Mouse (Mus musculus) urinary bladder, postnatal 25 days (tissue): ENCODE results near the gene Tspan18.

Experiments used
- DNase-seq: peaks from one replicate; pipeline ENCODE4 v3.0.0; 2022; ENCODE audit warnings: low spot score

Gene Tspan18

DNA sequence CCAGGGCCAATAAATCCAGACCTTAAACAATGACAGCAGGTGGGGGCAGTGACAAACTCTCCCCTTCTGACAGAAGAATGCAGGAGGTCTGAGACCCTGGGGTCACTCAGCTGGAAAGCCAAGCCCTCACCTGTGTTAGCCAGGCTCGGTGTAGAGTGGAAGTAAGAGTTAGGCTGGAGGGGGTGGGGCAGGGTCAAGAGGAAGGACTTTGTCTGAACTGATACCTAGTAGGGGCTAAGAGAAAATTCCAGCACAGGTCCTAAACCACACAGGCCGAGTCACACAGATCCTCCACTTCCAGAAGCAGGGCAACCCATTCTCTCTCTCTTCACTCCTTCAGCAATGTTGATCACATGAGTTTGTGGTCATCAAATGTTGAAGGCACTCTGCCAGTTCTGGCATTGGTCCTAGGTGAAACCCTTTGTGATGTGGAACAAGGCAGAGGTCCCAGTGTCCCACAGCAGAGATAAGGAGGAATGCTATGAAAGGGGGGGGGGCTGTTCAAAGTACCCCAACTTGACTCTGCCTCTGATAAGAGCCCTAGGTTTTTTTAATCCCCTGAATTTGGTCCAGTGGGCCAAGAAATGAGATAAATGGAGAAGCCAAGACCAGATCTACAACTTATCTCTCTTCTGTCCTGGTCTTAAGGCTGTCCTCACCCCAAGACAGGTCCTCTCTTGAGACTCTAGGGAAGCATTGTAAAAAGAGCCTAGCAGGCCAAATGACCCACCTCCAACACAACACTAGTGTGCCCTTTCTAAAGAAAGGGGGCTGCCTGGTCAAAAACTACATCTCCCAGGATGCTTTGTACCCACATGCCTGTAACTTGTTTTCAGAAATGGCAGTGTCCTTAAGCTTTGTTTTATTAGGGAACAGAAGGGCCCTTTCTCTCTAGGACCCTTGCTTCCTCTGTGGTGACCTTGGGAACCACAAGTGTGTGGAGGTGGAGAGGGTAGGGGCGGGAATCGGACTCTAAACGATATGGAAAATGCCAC is 71.7 kb downstream of the Tspan18 start:
- no peak for DNase-seq

DNA sequence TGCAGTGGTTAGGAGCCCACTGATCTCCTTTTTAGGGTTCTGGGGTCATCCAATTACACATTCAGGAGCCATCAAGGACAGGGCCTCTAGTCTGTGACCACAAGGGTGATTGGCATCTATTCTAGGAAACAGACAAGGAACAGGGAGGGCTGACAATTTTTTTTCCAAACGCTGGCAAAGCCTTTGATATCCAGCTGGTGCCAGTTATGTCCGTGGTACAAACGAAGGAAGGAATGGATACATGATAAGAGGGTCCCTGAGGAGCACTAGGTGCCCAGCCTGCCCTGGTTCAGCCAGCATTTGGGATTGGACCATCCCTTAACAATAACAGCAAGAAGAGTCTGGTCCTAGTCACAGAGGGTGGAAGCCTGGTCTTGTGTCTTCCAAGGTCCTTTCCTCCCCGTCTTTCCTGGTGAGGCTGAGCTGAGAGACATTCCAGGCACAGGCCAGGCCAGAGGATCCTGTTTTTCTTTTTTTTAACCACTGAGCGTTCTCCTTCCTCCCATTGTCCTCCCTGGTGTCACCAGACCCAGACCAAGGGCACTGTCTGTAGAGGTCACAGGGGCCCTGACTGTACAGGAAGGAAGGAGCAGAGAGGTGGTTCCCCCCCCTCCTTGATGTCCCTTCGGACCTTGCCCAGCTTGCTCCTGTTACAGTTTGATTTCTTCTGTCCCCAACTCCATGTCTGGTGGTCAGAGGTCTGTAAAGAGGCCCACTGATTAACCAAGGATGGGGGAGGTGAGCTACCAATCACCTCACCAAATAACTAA is 72.6 kb downstream of the Tspan18 start:
- no peak for DNase-seq

DNA sequence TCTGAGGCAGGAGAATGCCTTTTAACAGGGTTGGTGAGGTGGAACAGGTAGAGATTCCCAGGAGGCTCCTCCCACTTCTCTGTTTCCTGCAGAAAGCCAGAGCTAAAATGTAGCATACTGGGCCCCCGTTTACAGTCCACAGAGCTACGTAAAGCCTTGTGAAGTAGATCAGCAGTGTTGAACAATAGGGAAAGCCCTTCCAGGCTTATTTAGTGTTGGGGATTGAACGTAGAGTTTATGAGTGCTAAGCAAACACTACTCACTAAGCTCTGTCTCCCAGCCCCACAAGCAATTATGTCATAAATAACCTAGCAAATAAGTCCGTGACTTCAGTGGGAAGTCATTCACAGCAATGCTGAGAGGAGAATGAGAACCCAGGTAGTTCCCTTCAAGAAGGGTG is 76.7 kb downstream of the Tspan18 start:
- DNase-seq: no peak

DNA sequence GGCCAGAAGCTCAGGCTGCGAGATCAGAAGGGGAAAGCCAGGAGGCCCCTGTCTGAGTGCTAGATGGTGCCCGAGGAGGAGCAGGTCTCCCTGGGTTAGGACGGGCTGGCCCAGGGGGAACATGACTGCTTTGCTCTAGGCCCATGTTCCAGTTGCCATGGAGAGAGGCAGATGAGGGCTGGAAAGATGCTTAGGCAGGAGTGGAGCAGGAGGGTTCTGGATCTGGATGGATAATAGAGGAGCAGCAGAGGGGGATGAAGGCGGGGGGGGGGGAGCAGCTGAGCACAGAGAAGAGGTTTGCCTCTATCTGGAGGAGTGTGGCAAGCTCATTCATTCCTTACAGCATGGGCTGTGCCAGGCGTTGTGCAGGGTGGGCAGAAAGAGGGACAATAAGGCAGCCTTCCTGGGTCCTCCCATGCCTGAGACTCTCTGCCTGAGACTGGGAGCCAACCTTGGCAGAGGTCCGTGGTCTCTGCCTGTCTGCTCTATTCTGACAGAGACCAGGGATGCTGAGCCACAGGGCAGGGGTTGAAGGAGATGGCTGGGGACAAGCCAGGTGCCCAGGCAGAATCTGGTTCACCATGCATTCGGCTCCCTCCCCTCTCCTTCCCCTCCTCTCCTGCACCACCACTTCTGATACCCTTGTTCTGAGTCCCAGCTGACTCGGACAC is 77.4 kb downstream of the Tspan18 start:
- no peak for DNase-seq

DNA sequence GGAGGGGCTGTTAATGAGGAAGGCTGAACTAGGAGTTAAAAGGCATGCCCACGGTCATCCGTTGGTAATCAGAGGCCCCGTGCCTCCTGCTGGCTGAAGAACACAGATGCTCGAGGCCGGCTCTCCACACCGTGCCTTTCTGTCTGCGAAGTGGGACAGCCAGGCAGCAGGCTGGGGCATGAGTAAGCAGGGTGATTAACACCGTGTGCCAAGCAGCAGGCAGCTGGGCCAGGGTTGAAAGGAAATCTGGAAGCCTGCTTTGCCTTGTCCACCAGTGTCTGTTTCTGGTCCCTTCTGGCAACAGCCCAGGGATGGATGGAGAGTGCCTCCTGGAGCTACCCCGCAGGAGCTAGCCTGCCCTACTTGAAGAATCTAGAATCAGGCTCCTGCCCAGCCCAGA is 81.9 kb downstream of the Tspan18 start:
- DNase-seq: no peak

DNA sequence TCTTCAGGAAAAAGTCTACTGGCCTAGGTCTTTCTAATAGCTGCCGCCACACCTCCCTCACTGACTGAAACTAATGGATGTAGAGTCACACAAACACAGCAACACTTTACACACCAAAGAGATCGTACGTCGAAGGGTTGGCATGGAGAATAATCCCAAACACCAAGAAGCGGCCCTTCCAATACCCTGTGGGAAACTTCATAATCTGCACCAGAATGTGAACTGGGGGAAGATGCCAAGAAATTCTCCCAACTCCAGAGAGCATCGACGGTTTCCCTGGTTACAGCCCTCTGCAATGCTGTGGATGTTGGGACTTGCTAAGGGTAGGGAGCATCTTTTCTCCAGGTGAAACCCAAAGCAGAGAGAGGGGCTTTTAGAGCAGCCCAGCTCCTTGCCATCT is 83.7 kb downstream of the Tspan18 start:
- DNase-seq: no peak

DNA sequence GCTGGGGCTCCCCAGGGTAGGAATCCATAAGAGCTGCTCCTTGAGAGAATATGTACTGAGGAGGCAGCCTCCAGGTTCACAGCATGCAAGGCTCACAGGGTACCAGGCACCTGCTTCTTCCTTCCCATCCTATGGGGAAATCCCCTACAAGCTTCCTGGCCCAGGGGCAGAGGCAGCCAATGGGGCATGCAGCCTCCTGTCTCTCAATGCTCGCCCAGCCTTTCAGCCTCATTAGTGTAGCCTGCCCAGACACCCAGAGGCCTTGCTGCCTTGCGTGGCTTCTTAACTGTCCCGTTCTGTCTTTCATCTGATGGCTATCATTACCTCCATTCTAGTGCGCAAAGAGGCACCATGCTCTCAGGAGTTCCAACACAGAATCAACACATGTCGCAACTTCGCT is 85.2 kb downstream of the Tspan18 start:
- DNase-seq: no peak

DNA sequence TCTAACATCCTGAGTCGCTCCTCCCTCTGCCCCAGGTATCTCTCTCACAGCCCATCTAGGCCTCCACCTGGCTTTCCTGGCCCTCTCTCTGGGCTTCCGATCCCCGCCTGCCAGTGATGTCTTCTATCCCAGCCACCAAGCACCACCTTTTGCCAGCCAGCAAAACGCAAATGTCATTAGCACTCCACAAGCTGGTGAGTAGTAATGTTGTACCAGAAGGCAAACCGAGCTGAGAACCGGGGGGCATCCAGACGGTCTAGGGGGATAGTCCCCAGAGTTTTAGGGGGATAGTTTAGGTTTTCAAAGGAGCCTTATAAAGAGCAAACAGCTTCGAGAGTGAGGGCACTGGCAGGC is 90.2 kb downstream of the Tspan18 start:
- no peak for DNase-seq

DNA sequence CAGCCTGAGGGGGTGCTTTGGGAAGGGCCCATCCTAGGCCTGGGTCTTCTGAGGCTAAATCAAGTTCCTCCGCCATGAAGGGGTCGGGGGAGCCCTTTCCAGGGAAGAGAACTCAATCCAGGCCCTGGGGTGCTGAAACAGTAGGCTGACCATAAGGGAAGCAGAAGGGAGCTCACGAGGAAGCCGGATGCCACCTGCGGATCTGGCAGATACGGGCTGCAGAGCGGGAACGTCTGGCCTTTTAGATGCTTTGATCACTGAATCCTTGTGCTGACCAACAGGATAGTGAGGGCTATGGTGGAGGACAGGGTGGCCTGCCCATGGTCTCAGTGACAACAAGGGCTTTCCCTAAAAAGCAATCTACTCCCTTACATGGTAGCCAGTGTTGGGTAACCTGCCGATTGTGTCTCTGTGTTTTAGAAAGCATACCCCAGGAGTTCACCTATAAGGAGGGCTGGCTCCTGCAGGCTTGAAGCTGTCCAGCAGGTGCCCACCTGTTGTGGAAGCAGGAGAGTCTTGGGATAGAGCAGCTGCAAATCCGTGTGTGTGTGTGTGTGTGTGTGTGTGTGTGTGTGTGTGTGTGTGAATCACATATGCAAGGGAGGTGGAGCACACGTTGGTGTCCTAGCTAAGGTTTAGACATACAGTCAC is 90.7 kb downstream of the Tspan18 start:
- DNase-seq: no peak

DNA sequence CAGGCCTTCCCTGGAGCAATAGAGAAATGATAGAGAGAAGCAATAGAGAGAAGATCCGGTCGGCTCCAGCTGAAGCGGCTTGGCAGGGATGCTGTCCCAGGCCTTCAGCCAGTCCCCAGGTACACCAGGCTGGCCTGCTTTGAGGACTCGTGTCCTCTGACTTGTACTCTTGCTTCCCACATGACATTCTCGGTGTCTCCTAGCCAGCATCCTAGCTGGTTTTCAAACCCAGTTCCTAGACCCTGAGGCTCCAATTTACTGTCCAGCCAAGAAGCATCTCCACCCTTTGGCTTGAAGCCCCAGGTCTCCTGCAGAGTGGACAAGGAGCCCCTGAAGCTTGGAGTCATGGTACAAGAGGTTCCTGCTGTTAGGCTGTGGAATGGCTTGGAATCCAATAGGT is 92.1 kb downstream of the Tspan18 start:
- no peak for DNase-seq

DNA sequence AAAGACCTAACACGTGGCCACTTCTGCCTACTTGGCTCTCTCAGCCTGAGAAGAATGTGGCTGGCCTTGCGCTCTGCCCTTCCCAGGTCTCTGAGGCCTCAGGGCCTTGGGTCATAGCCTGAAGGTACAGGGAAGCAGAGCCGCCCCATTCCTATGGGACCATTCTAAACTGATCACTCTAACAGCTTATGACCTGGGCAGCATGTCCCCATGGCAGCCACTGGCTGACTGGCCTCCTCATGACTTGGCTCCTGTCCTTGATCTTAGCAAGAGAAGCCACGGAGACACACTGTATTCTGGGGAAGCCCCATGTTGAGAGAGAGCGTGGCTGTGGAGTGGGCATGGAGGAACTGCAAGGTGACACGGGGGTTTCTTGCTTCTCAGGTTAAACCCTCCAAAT is 95.4 kb downstream of the Tspan18 start:
- DNase-seq: no peak

DNA sequence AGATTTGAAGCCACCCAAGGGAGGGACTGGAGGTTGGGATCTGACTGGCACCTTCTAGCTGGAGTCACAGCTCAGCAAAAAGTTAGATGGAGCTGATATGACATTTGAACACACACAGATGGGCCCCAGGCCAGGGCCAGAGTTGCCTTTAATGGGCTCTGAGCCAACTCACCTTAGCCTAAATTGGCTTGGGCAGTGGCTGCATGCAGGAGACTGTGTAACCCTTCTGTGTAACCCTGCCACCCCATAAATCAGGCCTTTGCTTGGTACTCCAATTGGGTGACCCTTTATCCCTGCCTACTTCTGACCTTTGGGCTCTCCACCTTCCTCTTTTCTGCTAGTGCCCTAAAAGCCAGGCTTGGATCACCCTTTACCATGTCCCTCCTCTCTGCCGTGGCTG is 97.2 kb downstream of the Tspan18 start:
- no peak for DNase-seq

DNA sequence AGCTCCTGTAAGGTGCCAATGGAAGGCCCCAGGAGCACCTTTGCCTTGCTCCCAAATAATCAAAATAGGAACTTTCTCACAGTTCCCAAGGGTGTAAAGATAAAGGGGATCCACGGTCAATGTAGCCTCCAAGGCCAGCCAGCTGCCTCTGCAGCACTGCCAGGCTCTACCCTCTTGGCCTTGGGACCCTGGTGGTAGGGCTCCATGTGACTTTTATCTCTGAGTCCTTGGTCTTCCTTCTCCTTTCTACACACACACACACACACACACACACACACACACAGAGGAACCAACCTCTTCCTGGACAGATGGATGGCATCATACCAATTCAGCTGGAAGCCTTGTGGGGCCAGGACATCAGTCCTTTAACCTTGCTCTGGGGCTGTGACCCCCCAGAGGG is 102.2 kb downstream of the Tspan18 start:
- DNase-seq: no peak

DNA sequence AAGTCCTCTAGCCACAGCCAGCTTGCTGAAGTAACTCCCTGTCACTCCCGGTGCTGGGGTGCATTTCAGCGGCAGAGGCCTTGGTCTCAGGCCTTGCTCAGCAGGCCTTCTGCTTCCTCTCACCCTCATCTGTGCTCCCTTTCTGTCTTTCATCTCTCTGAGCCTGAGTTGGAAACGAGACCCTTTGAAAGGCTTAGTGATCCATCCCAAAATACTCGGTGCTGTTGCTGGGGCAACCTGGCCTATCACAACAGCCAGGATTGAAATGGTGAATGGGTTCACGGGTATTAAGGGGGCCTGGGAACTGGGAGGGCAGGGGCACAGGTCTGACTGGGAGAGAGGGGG is 105.9 kb downstream of the Tspan18 start:
- DNase-seq: no peak

DNA sequence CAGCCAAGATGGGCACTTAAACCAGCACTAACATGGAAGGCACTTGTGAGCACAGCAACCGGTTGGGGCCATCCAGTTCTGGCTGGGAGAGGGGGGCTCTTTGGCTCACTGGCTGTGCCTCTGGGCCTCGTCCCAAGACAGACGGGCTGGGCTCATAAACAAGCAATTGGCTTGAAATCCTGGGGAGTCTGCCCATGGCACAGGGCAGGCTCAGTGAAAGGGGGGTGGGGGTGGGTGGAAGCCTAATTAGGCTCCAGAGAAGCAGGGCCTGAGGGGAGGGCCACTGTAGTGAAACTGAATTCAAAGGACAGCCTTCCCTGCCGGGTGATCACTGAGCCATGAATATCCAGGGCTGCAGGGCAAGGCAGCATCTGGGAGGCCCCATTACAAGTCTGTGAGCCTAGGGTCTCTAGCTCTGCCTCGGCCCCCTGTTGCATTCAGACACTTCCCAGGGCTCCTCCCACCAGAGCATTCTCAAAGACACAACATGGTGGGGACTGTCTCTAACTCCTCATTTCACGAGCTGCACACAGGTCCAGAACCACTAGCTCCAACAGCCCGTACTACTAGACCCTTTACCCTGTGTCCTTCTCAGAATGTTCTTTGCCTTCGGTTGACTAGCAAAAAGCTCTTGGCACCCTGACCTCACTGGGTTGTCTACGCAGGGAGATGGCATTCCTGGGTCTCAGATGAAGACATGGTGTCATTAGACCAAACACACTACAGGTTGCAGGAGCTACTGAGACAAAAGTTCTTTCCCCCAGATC is 106.4 kb downstream of the Tspan18 start:
- no peak for DNase-seq

DNA sequence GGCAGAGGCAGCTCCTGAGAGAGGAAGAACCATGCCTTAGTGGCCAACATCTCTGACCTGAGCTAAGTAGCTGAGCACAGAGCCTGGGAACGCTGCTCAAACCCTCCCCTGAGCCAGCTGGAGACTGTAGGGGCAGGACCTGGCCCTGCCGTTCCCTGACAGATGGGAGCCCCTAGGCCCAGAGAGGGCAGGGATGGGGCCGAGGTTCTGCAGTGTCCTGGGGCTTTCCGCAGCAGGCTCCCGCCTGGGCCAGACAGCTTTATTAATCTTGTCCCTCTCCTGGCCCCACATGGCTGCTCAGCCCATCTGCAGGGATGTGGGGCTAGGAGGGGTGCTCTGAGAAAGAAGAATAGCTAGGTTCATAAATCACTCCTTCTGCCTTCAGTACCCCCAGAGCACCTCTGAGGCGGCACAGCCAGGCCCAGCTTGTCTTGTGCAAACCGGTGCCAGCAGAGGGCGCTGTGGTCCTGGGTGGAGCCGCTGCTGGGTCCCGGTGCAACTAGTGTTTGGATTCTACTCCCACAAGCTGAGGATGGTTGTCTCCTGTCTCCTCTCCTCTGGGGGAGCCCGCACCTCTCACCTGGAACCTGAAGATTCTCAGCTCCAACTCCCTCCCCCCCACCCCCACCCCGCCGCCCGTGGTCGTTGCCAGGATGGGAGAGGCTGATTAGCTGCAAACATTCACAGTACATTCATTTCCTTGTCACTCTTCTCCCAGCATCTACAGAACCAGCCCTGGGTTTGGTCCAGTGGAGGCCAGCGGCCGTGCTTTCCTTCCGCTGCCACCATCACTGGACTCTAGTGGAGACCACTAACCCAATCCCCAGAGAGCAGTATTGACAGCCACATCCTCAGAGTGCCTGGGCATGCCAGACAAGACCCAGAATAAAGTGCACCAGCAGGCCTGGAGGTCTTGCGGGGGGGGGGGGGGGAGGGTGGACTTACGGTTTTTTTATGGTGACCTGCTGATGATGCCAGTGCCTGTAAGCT is 107.4 kb downstream of the Tspan18 start:
- peak; percentile 84 for DNase-seq

DNA sequence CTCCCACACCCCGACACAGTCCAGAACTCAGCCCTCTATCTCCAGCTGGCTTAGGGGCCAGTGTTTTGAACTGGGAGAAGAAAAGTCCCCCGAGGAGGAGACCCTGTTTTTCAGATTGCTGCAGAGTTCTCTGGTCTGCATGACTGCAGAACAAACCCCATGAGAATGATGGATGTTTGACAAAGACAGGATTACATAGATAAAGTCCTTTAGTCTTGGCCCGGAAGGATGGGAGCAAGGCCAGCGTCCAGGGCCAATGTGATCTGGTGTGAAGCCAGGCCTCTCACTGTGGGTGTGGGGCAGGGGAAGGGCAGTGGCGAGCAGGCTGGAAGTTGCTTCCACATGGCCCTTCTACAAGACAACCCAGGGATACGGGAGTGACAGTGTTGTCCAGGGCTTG is 110.8 kb downstream of the Tspan18 start:
- DNase-seq: no peak

DNA sequence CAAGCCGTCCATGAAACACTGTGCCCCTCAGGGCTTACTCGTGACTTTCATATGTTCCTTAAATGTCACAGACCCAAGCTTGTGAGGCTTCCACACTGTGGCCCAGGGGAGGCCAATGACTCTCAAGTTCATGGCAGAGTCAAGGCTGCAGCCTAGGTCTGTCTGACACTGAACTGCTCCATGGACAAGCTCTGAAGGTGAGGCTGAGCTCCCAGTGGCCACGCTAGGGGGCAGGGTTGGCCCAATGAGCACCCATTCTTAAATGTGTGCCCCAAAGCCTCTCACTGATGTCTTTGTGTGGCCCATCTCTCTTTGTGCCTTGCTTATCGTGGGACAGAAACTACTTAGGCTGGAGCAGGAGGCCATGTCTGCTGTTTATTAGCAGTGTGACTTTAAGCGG is 113.9 kb downstream of the Tspan18 start:
- no peak for DNase-seq

DNA sequence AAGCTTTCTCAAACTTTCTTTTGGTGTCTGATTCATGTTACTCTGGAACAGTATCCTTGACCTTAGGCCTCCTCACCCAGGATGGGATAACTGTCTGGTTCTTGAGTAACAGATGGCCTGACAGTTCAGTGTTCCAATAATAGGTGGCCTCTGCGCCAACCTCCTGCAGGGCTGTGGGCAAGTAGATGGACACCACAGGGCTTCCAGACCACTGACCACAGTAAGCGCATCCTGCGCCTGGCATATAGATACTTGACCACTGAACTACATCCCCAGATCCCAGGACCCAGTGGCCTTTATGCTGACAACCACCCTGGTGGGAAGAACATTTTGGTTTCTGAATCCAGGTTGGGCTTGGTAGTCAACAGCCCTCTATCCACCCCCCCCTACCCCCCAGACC is 114.7 kb downstream of the Tspan18 start:
- DNase-seq: no peak

DNA sequence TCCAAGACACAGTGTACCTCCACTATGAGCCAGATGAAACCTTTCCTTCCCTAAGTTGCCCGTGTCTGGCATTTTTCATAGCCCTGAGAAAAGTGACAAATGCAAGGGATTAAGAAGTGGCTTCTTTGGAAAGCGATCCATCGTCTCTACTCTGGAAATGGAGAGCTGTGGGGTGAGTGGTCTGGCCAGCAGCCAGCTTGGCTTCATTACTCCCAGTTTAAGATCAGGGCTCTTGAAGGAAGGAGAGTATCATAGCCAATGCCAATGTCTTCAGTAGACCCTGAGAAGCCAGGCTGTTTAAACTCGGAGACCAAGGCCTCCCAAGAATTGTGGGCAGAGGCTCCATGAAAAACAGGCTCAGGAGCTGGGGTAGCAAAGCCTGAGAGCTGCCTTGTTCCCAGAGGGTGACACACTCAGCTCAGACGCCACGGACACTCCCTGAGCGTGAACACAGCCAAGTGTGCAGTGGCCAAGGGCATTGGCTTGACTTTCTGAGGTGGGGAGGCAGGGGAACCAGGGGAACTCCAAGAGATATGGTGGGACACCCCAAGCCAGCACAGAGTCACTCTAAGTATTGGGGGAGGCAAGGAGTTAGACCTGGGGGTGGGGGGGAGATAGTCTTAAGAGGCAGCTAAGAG is 115.8 kb downstream of the Tspan18 start:
- no peak for DNase-seq
